Mouse (Mus musculus) G1E (cell line): ENCODE measurements around the gene Akap13. TPM values are rescaled to one million over a fixed set of nuclear protein-coding genes. Genes with fewer than 3 reads are reported as not detected.

ENCODE experiments used
- ATAC-seq: 2 replicates; pipeline ENCODE4 v1.8.0; 2016; ENCODE audit warnings: mild to moderate bottlenecking; ENCODE audit not compliant: insufficient number of reproducible peaks, poor library complexity, low FRiP score, severe bottlenecking; ENCODE audit errors: extremely low read depth
- DNase-seq: peaks from one replicate; pipeline ENCODE4 v3.0.0; 2012; ENCODE audit warnings: low spot score
- H3K27me3 ChIP-seq: 2 replicates; pipeline ENCODE4 v1.6.1; 2012; ENCODE audit warnings: mild to moderate bottlenecking, low read length, inconsistent platforms; ENCODE audit not compliant: insufficient read depth
- H3K36me3 ChIP-seq: replicated peaks from 2 replicates; pipeline ENCODE3; 2012; ENCODE audit warnings: mild to moderate bottlenecking, inconsistent platforms
- H3K4me1 ChIP-seq: 2 replicates; pipeline ENCODE4 v1.6.1; 2012; ENCODE audit warnings: low read depth, low read length, inconsistent platforms, mixed read lengths; ENCODE audit not compliant: insufficient read depth
- H3K4me3 ChIP-seq: 2 replicates; pipeline ENCODE4 v1.5.1; 2012; ENCODE audit warnings: low read depth, mild to moderate bottlenecking, inconsistent platforms, low read length, moderate library complexity, mixed read lengths
- H3K9me3 ChIP-seq: replicated peaks from 2 replicates; pipeline ENCODE4 v1.6.1; 2012; ENCODE audit warnings: inconsistent platforms
- CTCF ChIP-seq: IDR thresholded peaks from 2 replicates; pipeline ENCODE4 v1.5.1; 2012; ENCODE audit warnings: low read depth, low read length, inconsistent platforms, mixed read lengths
- GATA1 ChIP-seq: IDR thresholded peaks from 2 replicates; pipeline ENCODE4 v1.6.1; 2012; ENCODE audit warnings: borderline replicate concordance, low read length, inconsistent platforms, mixed read lengths
- GATA2 ChIP-seq: IDR thresholded peaks from 2 replicates; pipeline ENCODE4 v1.6.1; 2012; ENCODE audit warnings: low read depth, low read length, inconsistent platforms, borderline replicate concordance
- POLR2AphosphoS5 ChIP-seq: IDR thresholded peaks from 2 replicates; pipeline ENCODE4 v1.6.1; 2012; ENCODE audit warnings: low read depth, low read length, inconsistent platforms; ENCODE audit not compliant: insufficient replicate concordance
- TAL1 ChIP-seq: conservative IDR thresholded peaks from 2 replicates; pipeline ENCODE4 v1.6.1; 2012; ENCODE audit warnings: low read depth, low read length, inconsistent platforms, mixed read lengths
- polyA plus RNA-seq: library from polyadenylated mRNA; stranded (reverse); fragments of >175 nt; gene quantifications from 2 replicates; pipeline ENCODE4 v1.2.3, GENCODE M21; 2012
- total RNA-seq, 2 experiments: library from RNA; stranded (forward) in 1 of 2; stranded (reverse) in 1 of 2; fragments of 200-1000 nt in 1 of 2; fragments of >200 nt in 1 of 2; fragmentation: Nextera tagmentation in 1 of 2; gene quantifications; 2 replicates each; pipeline ENCODE4 v1.2.3; 2014 to 2017

Akap13 gene
- total and polyA plus RNA-seq, 3 experiments: 2.8 to 123 (median 47.0) TPM

- peaks cover 7% of the 10 kb centered on the region for H3K4me1 ChIP-seq
- no peak for DNase-seq
- peaks cover 19% of the 10 kb centered on the region for H3K36me3 ChIP-seq
- ATAC-seq: no peak
- H3K9me3 ChIP-seq: no peaks in the 10 kb centered on the region
- TF ChIP-seq TAL1: no peak
- no peak for TF ChIP-seq GATA1
- TF ChIP-seq CTCF: no peak
- TF ChIP-seq POLR2AphosphoS5: no peak
- TF ChIP-seq GATA2: no peak
- H3K27me3 ChIP-seq: no peaks in the 10 kb centered on the region
- H3K4me3 ChIP-seq: no peak overlapping the region
These were observed 212.2 kb downstream of the Akap13 start for GRCm38 (mm10) chr7:75667531-75667930.

GRCm38 (mm10) chr7:75668396-75668795 lies 213.1 kb downstream of the Akap13 start:
- Histone ChIP-seq H3K9me3 (no peaks in the 10 kb centered on the region), H3K4me1 (peaks cover 7% of the 10 kb centered on the region), H3K36me3 (peaks cover 19% of the 10 kb centered on the region), H3K4me3 (no peak overlapping the region), H3K27me3 (no peaks in the 10 kb centered on the region)
- no peak for ATAC-seq
- TF ChIP-seq CTCF (no peak), TAL1 (no peak), GATA2 (no peak), GATA1 (no peak), POLR2AphosphoS5 (no peak)
- no peak for DNase-seq

GRCm38 (mm10) chr7:75669416-75669815 lies 214.1 kb downstream of the Akap13 start:
- Histone ChIP-seq H3K36me3 (peaks cover 13% of the 10 kb centered on the region), H3K27me3 (no peaks in the 10 kb centered on the region), H3K9me3 (no peaks in the 10 kb centered on the region), H3K4me1 (peaks cover 7% of the 10 kb centered on the region), H3K4me3 (no peak overlapping the region)
- DNase-seq: no peak
- ATAC-seq: peak; percentile 60
- TF ChIP-seq GATA1: no peak
- TF ChIP-seq CTCF: no peak
- no peak for TF ChIP-seq TAL1
- TF ChIP-seq POLR2AphosphoS5: no peak
- no peak for TF ChIP-seq GATA2

GRCm38 (mm10) chr7:75679631-75680030 lies 224.3 kb downstream of the Akap13 start:
- Histone ChIP-seq H3K9me3 (no peaks in the 10 kb centered on the region), H3K4me1 (no peaks in the 10 kb centered on the region), H3K27me3 (no peaks in the 10 kb centered on the region), H3K4me3 (no peak overlapping the region), H3K36me3 (peaks cover 30% of the 10 kb centered on the region)
- DNase-seq: no peak
- ATAC-seq: no peak
- TF ChIP-seq TAL1 (no peak), GATA1 (no peak), CTCF (no peak), POLR2AphosphoS5 (no peak), GATA2 (no peak)

- H3K9me3 ChIP-seq: no peaks in the 10 kb centered on the region
- H3K4me3 ChIP-seq: no peak overlapping the region
- no peak for DNase-seq
- TF ChIP-seq GATA1: no peak
- no peak for TF ChIP-seq TAL1
- no peak for TF ChIP-seq GATA2
- no peak for TF ChIP-seq CTCF
- TF ChIP-seq POLR2AphosphoS5: no peak
- no peaks in the 10 kb centered on the region for H3K27me3 ChIP-seq
- H3K4me1 ChIP-seq: peaks cover 8% of the 10 kb centered on the region
- no peak for ATAC-seq
- H3K36me3 ChIP-seq: peaks cover 36% of the 10 kb centered on the region
These were observed 227.6 kb downstream of the Akap13 start for GRCm38 (mm10) chr7:75682901-75683300.

GRCm38 (mm10) chr7:75683410-75683809 lies 228.1 kb downstream of the Akap13 start:
- no peak for TF ChIP-seq CTCF
- TF ChIP-seq POLR2AphosphoS5: no peak
- TF ChIP-seq TAL1: no peak
- no peak for TF ChIP-seq GATA2
- no peak for TF ChIP-seq GATA1
- Histone ChIP-seq H3K27me3 (no peaks in the 10 kb centered on the region), H3K4me3 (no peak overlapping the region), H3K4me1 (peaks cover 8% of the 10 kb centered on the region), H3K36me3 (peaks cover 37% of the 10 kb centered on the region), H3K9me3 (no peaks in the 10 kb centered on the region)
- no peak for ATAC-seq
- DNase-seq: no peak
